Mouse (Mus musculus): Measurements from ENCODE around the gene Itk. TPM values are rescaled to one million over a fixed set of nuclear protein-coding genes. Genes with fewer than 3 reads are reported as not detected.

Gene Itk
- polyA plus RNA-seq, 1 experiment, result 0.05 TPM

DNA sequence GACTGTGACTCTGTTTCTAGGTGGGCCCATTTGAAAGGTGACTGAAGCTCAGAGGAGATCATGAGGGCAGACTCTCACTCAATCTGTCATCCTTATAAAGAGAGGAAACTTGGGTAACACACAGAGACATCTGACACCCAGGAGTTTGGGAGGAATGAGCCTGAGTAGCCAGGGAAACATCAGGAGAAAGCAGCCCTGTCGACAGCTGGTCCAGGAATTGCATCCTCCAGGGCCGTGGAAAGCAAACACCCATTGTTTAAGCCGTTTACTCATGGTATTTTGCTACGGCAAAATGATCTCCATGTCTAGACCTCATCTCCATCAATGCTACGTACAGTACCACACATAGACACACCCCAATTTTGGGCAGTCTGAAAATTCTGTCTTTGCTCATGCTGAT, 101.2 kb downstream of the Itk start:
- TF ChIP-seq GATA1 (IDR thresholded peaks at IDR 0.05; ENCODE audit: low read length), result no peak

DNA sequence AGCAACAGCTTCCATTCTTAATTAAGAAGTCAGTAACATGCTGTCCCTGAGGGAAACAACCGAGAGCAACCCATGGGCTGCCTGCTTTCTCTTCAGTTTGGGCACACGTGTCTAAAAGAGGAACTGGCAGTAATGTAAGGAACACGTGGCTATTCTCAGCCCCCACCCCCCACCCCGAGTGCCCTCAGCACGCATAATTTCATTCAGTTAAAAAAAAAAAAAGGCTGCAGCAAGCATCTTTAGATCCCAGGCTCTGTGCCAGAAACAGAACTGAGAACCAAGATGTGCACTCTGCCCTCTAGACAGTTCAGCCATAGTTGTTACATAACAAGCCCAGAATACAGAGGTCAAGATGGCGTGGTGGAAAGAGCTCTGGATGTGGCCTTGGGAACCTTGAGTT, 102.5 kb downstream of the Itk start:
- TF ChIP-seq GATA1 (IDR thresholded peaks at IDR 0.05; ENCODE audit: low read length), result no peak

DNA sequence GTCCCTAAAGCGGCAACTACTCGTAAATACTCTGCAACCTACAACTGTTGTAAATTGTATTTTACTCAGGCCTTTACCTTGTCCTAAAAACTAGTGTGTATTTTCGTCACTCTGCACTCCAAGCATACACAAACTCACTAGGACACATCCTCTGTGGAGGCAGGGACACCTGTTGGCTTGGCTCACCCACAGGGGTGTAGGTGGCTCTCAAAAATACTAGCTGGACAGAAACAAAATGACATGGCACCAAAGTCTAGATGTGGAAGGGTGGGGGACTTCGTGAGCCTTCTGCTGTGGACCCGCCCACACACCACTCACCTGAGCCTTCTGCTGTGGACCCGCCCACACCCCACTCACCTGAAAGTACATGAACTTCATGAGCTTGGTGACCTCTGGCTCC, 105.5 kb downstream of the Itk start:
- TF ChIP-seq GATA1 (IDR thresholded peaks at IDR 0.05; ENCODE audit: low read length), result no peak

DNA sequence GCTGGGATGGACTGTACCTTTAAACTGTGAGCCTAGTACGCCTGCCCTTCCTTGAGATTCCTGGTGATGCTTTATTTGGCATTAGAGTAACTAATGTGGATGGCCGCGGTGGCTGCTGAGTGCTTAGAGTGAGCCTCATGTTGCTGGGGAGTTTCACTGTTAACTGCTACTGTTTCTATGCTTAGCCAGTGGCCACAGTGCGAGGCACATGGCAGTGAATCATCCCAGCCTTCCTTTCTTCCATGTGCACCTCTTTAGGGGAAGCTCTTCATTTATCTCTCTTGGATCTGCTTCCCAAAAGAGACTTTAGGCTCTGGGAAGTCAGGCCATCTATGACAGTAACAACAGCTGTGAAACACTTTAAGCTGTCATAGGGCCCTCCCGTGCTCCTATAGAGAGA, 106.7 kb downstream of the Itk start:
- no peak for TF ChIP-seq GATA1 (IDR thresholded peaks at IDR 0.05; ENCODE audit: low read length)

DNA sequence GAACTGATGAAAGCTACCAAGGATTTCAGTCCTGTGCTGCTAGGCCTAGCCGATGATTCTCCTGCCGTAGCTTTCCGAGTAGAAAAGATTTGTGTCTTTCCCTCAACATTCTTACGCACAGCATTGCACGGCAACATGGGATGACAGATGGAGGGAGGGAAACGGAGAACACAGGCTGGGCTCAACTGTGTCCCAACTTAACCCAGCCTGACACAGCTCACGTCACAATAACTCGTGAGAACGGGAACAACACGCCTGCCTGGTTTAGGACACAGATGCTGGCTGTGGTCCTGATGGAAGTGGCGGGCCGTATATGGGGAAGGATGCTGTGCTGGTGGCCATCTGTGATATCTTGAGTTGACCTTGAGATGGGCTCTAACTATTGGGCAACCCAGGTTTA, 110.6 kb downstream of the Itk start:
- TF ChIP-seq GATA1 (IDR thresholded peaks at IDR 0.05; ENCODE audit: low read length), result no peak

DNA sequence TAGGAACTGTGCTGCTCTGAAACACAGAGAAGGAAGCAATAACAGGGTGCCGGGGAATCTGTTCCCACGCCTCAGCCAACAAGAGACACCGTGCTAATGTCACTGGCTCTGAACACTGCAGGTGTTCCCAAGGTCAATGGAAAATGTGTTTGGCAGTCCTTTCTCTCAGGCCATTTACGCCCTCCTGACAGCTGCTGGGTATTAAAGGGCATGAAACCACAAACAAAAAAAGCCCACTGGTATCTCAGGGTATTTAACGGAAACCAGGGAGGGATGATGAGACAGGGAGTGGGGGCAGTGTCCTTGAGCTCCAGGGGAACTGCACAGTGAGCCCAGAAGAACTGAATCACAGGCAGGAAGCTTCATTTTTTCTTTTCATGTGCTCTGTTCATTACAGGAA, 111.2 kb downstream of the Itk start:
- TF ChIP-seq GATA1 (IDR thresholded peaks at IDR 0.05; ENCODE audit: low read length), result no peak

DNA sequence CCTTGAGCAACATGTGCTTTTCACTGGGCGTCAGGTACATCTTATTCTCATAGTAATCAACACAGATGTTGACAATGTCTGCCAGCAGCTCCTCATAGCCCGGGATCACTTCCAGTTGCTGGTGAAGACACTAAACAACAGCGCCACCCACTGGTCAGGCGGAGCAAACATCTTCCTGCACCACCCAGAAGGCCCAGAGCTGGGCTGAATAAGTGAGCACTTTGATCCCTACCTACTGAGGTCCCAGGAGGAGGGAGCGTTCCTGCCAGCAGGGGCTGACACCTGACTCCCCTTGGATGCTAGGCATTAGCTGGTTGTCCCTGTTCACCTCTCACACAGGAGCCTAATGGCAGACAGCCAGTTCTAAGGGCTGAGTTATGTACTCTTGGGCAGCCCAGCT, 112.5 kb downstream of the Itk start:
- TF ChIP-seq GATA1 (IDR thresholded peaks at IDR 0.05; ENCODE audit: low read length), result no peak

DNA sequence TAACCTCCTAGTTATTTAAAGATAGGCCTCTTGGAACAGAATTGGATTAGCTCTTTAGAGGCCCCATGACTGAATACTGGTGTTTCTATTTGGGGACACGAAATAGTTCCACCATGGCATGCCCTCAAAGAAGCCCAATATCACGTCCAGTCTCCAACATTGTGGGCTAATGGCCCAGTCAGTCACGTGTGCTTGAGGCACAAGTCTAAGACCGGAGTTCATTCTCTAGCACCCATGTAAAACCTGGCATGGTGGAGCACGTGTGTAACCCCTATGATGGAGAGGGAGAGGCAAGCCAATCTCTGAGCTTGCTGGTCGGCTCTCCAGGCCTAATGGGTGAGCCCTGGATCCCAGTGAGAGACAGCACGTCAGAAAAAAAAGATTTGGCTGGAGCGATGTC, 113.1 kb downstream of the Itk start:
- TF ChIP-seq GATA1 (IDR thresholded peaks at IDR 0.05; ENCODE audit: low read length), result no peak

DNA sequence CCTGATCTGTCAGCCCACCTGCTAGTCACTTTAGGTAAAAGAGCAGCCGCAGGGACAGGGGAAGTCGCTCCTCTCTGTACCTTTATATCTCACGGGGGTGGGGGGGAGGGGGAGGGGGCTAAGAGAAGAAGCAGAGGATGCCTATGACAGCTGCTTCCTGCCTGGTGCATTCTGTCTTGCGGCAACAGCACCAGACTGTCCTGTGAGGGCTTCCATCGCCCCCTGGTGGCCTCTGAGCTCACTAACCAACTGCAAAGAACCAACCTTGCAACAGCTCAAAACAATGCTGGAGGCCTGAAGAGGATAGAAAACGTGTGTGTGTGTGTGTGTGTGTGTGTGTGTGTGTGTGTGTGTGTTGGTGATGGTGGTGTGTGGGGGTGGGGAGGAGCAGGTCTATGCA, 114.0 kb downstream of the Itk start:
- no peak for TF ChIP-seq GATA1 (IDR thresholded peaks at IDR 0.05; ENCODE audit: low read length)

Other genes starting within 250 kb of the Itk start
- gene Nipal4, start 223.0 kb downstream of the Itk start, polyA plus RNA-seq (2012), result not detected in 2 replicates
- not detected in 2 replicates for gene Fndc9, start 154.0 kb downstream of the Itk start, polyA plus RNA-seq (2012)
- 0.44 and 0.51 TPM in 2 replicates for gene Cyfip2, start 76.7 kb downstream of the Itk start, polyA plus RNA-seq (2012)
- not detected in 2 replicates for gene Fam71b, start 7.0 kb upstream of the Itk start, polyA plus RNA-seq (2012)
- gene Med7, start 47.4 kb upstream of the Itk start, polyA plus RNA-seq (2012), result 197 and 278 TPM in 2 replicates
- gene Havcr2, start 65.4 kb upstream of the Itk start, polyA plus RNA-seq (2012), result 0.91 and 1.2 TPM in 2 replicates
- not detected in 2 replicates for gene Gm12169, start 134.7 kb upstream of the Itk start, polyA plus RNA-seq (2012)
- not detected in 2 replicates for gene BC053393, start 182.0 kb upstream of the Itk start, polyA plus RNA-seq (2012)
- not detected in 2 replicates for gene Dppa1, start 239.7 kb upstream of the Itk start, polyA plus RNA-seq (2012)

Data from G1E-ER4 (cell line).